Mouse (Mus musculus) bone marrow, adult 2 months (tissue): ENCODE results near the gene Fkbp4.

Experiments used
- CTCF ChIP-seq: fragments of 200-500 bp; IDR thresholded peaks from 2 replicates; pipeline ENCODE4 v1.5.1; 2011; ENCODE audit warnings: low read length, control low read depth; ENCODE audit not compliant: control insufficient read depth, insufficient read depth
- POLR2A ChIP-seq: fragments of 200-500 bp; IDR thresholded peaks from 2 replicates; pipeline ENCODE4 v1.6.1; 2011; ENCODE audit warnings: low read depth, mild to moderate bottlenecking, control low read depth, low read length, borderline replicate concordance; ENCODE audit not compliant: control insufficient read depth

- TF ChIP-seq POLR2A (no peak), CTCF (no peak)
Measured at GRCm38 (mm10) chr6:128466563-128466962, 28.1 kb upstream of the Fkbp4 start.
